Mouse (Mus musculus) T-helper 1 cell (primary cell): ENCODE measurements around the gene Malsu1.

Experiments
- in situ Hi-C: fragments of 300-600 bp; cut with MboI, MseI; formaldehyde crosslinking; loops from one replicate; pipeline ENCODE4 v1.15.1; 2025; ENCODE audit warnings: high pct_unique_total_duplicates

Gene Malsu1

DNA sequence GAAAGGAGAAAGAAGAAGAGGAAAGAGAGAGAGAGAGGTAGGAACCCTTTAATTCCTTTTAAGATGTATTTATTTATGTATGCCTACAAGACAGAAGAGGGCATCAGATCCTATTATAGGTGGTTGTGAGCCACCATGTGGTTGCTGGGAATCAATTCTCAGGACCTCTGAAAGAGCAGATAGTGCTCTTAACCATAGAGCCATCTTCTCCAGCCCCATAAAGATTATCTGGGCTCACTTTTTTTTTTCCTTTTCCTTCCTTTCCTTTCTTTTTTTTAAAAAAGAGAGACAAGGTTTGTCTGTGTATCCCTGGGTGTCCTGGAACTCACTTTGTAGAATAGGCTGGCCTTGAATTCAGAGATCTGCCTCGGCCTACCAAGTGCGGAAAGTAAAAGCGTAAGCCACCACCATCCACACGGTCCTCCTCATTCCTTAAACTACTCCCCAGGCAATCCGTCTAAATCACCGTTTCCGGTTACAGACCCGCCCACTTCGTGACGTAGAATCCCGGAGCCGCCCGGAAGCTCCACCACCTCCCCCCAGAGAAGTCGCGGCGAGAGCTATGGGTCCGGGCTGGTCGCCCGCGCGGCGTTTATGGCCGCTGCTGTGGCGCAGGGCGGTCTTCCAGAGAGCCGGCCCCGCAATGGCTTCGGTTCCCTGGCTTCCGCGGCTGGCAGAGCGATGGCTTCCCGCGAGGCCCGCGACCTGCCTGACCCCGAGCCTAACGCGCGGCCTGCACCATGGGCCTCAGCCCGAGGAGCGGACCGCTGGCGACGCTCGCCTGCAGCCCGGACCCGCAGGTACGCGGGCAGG, at the start of gene Malsu1:
Malsu1 (plus strand) TSS at position 492 of the 813 bp plus-strand sequence.
- in situ Hi-C loops = no loop called here

- in situ Hi-C loops = no loop called here
These were observed 48.3 kb upstream of the Malsu1 start for GRCm38 (mm10) chr6:49025290-49025689.

DNA sequence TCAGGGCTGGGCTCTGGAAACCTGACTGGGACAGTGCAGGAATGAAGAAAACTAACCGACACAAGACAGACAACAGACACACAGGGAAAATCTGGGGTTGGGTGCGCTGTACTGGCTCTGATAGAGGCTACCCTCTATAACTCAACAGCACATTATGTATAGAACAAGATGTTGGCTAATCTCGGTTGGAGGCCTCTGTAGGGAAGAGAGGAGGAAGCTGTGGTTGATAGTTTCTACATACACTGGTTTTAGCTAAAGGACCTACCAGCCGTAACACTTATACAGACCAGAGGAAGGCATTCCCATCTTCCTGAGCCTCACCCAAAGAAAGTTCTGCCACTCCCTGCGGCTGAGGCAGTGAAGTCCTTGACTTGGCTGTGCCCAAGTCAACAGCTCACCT, 47.1 kb upstream of the Malsu1 start:
- in situ Hi-C loops = no loop called here

- in situ Hi-C loops = no loop called here
These were observed 45.6 kb upstream of the Malsu1 start for GRCm38 (mm10) chr6:49028019-49028418.

GRCm38 (mm10) chr6:49028708-49029107, 44.9 kb upstream of the Malsu1 start:
- in situ Hi-C loops = no loop called here

DNA sequence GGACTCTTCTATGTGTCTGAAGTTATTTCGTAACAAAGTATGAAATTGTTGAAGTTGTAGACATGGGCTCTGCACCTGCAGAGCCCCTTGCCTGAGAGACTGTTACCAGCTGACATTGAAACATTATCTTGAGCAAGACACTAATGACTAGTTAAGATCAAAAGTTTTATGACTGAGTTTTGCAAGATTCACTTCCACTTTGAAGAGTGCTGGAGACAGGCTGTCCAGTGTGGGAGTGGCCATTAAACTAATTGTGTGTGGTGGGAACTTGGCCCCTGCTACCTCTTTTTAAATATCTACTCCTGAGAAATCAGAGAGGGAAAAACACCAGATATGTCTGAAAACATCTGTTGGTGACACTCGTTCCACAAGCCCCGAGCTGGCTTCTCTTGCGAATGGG, 42.4 kb upstream of the Malsu1 start:
- in situ Hi-C loops = no loop called here

- in situ Hi-C loops = no loop called here
These were observed 40.8 kb upstream of the Malsu1 start for GRCm38 (mm10) chr6:49032783-49033182.

DNA sequence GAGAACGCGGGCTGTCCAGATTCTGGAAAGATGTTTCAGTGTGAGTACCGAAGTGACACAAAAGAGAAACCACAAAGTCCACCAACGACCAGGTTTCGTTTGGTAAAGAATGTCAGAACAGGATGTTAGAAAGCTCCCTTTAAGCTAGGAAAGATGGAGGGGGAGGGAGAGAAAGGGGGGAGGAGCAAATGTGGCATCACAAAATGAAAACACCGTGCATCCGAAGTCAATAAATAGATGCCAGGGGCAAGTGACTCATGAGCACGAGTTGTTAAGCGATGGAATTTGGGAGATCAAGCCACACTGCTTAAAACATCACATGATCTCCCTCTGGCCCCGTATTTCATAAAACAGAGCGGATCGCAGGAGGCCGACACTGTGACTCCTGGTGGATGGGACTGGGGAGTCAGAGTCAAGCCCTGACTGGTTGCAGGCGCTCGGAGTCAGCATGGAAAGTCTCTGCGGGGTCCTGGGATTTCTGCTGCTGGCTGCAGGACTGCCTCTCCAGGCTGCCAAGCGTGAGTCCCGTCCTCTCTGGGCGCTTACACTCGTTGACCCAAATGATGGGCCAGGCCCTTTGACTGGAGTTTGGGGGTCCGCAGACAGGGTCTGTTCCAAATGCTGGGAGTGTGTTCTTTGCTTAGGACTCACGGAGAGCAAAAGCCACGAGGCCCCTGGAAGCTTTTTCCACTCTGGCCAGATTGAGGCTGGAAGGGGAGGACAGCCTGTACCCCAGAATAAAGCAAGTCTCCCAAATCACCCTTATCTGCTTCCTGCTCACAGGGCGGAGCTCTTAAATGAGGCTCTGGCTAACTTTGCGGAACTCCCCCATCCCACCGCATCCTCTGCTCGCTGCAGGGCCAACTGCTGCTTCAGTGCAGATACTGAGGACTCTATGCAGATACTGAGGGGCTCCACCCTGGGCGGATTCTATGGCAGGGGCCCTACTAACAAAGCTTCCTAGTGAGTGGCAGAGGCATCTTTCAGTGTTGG, 37.0 kb upstream of the Malsu1 start, which contains the start of gene Gpnmb:
Gpnmb (plus strand) TSS at position 272 of the 993 bp plus-strand sequence.
- in situ Hi-C loops = no loop called here

DNA sequence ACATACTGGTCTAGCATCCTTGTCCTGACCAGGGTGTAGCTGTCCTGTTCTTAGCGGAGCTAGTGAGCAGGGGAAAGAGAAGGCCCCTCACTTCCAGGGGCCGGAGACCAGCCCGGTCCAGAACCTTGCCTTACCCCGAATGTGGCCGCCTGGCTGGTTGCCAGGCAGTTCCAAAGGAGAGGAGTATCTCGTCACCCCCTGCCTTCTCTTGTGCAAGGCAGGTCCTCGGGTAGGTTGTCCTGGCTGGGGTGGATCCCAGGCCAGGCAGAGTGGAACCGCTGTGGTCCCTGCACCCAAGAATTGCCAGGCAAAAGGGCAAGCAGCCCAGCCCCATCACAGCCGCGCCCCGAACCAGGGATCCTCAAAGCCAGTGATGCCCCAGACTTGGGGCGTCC, 36.3 kb upstream of the Malsu1 start:
- in situ Hi-C loops = no loop called here

- in situ Hi-C loops = no loop called here
These were observed 34.0 kb upstream of the Malsu1 start for GRCm38 (mm10) chr6:49039470-49040180.

DNA sequence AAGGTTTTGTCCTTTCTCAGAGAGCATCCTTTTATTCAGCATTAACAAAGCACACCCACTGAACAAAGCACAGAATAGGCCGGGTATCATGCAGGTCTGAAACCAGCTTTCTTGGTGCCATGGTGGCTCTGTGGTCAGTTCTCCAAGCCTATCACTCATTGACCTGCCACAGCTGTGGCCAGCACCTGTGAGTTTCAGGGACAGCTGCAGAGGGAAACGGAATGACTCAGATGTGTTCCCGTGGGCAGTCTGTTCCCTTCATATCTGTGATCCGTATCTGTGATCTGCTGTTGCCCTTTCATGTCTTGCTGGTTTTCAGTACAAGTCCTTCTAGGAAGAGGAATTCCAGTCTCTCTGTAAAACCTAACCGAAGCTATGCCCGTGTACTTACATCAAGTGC, 27.1 kb upstream of the Malsu1 start:
- in situ Hi-C loops = no loop called here

GRCm38 (mm10) chr6:49046976-49047375, 26.6 kb upstream of the Malsu1 start:
- in situ Hi-C loops = no loop called here

DNA sequence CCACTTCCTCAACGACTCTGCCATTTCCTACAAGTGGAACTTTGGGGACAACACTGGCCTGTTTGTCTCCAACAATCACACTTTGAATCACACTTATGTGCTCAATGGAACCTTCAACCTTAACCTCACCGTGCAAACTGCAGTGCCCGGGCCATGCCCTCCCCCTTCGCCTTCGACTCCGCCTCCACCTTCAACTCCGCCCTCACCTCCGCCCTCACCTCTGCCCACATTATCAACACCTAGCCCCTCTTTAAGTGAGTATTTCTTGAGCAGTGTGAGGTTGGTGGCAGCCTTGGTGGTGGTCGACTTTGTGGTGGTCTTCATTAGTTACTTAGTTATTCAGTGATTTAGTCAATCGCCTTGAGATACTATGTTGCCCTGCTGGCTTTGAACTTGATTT, 25.7 kb upstream of the Malsu1 start:
- in situ Hi-C loops = no loop called here

- in situ Hi-C loops = no loop called here
These were observed 25.2 kb upstream of the Malsu1 start for GRCm38 (mm10) chr6:49048395-49048794.

DNA sequence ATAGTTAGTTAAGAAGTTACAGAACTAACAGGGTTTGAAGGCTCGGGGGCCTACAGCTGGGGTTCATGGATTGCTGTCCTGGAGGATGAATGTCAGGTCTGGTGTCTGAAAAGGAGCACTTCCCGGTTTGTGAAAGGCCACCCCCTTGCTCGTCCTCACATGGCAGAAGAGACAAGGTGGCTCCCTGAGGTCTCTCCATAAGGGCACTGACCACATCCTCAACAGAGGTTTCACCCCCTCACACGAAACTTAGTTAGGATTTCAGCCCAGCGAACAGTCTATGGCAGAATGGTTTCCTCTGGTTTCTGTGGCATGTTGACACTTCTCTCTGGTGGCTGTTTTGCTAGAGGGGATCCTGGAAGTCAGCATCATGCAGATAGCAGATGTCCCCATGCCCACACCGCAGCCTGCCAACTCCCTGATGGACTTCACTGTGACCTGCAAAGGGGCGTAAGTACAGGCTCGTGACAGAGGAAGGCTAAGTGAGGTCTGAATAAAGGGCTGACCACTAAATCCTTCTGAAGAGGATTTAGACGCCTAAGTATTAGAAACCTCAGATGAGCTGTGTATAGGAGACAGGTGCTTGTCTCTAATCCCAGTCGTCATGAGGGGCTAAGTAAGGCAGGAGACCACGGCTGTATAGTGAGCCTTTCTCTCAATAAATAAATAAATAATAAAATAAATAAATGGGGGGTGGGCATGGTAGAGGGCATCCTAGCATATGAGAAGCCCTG, 22.8 kb upstream of the Malsu1 start:
- in situ Hi-C loops = no loop called here

GRCm38 (mm10) chr6:49052191-49052590, 21.4 kb upstream of the Malsu1 start:
- in situ Hi-C loops = no loop called here

DNA sequence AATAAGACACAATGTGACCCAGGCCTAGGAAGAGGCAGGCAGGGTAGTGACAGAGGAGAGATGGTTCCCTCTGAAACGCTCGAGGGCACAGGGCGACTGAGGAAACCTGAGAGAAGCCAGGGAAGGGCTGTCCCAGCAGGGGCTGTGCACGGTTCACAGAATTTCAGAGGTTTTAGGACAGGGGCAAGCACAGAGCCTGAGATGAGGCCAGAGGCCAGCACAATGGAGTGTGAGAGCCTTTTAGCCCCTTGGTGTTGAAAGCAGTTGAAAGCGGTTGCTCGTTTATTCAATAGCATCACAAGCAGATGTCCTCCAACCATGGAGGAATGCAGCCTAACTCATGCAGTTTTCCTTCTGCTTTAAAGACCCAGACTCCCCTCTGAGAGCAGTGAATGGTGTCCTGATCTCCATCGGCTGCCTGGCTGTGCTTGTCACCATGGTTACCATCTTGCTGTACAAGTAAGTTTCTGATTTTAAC, 18.3 kb upstream of the Malsu1 start:
- in situ Hi-C loops = loop anchor here (5.0 kb wide), 1 partner anchor 342 kb away; the partner anchor contains the start of gene Stk31

- in situ Hi-C loops = loop anchor here (5.0 kb wide), 1 partner anchor 341 kb away; the partner anchor contains the start of gene Stk31
These were observed 17.6 kb upstream of the Malsu1 start for GRCm38 (mm10) chr6:49056009-49056408.

DNA sequence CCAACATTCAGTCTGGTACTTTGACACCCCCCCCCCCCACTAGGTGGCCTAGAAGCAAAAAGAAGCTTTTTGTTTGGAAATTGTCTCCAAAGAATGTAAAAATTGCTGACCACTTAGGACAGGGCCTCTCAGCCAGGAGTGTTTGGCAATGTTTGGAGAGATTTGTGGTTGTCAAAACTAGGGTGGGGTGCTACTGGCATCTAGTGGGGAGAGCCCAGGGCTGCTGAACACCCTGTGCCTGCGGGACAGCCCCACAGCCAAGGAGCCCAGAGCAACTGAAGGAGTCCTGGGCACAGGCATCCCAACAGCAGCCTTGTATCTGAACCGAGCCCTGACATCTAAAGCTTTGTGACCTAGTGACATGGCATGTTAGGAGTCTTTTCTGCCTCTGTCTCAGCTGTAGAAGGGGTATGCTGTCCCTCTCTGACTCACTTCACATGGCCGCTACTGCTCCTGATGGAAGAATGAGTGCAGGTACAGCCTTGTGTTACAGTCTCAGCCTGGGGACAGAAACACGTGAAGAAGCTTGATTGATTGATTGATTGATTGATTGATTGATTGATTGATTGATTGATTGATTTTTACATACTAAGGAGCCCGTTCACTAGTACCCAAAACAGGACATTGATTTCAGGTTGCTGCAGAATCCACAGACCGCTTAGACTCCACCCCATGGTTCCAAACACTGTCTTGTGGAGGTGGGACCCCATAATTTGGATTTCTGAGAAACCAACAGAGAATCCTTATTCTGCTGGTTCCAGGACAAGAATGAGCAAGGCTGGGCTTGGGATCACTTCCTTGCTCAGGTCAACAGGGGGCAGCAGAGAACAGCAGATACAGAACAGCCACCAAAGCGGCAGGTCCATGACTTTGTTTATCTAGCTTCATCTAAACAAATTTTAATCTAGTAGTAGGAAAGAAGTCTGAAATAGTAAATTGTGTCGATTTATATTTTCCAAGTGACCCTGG, 16.3 kb upstream of the Malsu1 start:
- in situ Hi-C loops = loop anchor here (5.0 kb wide), 1 partner anchor 340 kb away; the partner anchor contains the start of gene Stk31
